In the genomic region with DNA sequence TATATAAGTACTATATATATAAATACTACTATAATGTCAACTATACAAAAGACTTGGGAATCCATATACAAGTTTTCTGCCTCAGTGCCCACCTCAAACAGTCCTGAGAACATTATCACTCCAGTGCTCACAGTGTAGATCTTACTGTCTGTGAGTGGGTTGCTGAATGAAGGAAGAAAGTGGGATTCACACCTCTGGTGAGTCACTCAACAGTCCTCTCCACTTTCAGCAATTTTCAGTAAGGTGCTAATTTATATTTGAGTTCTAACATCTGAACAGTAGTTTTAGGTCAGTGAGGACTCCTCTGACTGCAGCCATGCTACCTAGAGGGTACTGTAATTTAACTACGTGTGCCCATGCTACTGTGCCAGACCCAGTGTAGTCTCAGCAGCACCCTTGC, we compare ENCODE assay signal across 21 mouse cellular contexts.
DNase-seq lines count a peak whose midpoint lies in the region; ATAC-seq lines count a peak whose summit lies in the region.
"Had no signal": no experiment of that assay in that cellular context is flagged by ENCODE, and none has a peak within 500 bp of the region (broad histone marks: within the 10 kb centered on the region; RNA-seq: fewer than 3 reads in every experiment).

No protein-coding gene starts in this region.

- no peak for DNase-seq in frontal cortex, postnatal 10 days (ENCODE audit: low spot score in 2 of 2)
- peak; percentile 11 for DNase-seq in right cerebral cortex, adult 18-20 months
- no peak for DNase-seq in right cerebral cortex, postnatal 10 days (ENCODE audit: low spot score in 2 of 2)
- peak; percentile 53 for DNase-seq in brain, adult 2 months (ENCODE audit: low read depth, low spot score)
- DNase-seq in telencephalon, adult 2 months (ENCODE audit: low read depth, low spot score), result peak; percentile 13
- no peak for DNase-seq in retina, postnatal 1 day
- DNase-seq in embryo, embryonic 10 days (ENCODE audit: low spot score), result no peak
- DNase-seq: adrenal gland, adult 2 months; adrenal gland, adult 8-10 months; adrenal gland, postnatal 10 days; adrenal gland, postnatal 14 days; adrenal gland, postnatal 25 days; adrenal gland, postnatal 36 days; B cell, adult 2 months; cerebellum, adult 11 months; cerebellum, adult 11-12 months; cerebellum, adult 18-20 months had no signal

- peak; percentile 70 for ATAC-seq in frontal cortex, adult (ENCODE audit: low TSS enrichment)
- ATAC-seq: activated CD4-positive, CD25-positive, alpha-beta regulatory T cell, adult 4 months; CD4-positive, CD25-positive, alpha-beta regulatory T cell, adult 4 months; Patski had no signal

Comparison
In these comparisons a context has a peak if more than half of its experiments do, and no peak if none do; other contexts are left out.
1. DNase-seq: peak in right cerebral cortex, adult 18-20 months (single experiment), brain, adult 2 months (single experiment) and telencephalon, adult 2 months (single experiment); none in frontal cortex, postnatal 10 days (0 of 2), right cerebral cortex, postnatal 10 days (0 of 2), retina, postnatal 1 day (single experiment) and embryo, embryonic 10 days (single experiment).